Mouse (Mus musculus): ENCODE results near the gene 4933424G06Rik. TPM values are rescaled to one million over a fixed set of nuclear protein-coding genes. Genes with fewer than 3 reads are reported as not detected.

4933424G06Rik gene
- polyA plus RNA-seq, 1 experiment = not detected

GRCm38 (mm10) chr1:36786377-36786776, 76.4 kb downstream of the 4933424G06Rik start:
- Histone ChIP-seq H3K4me1 (ENCODE audit: control insufficient read depth, insufficient read depth, low read length) (0 out of 2 replicates have a peak, but pooled peaks cover 3% of the 10 kb centered on the region), H3K27ac (ENCODE audit: insufficient read depth, low read depth, low read length) (no peak overlapping the region), H3K36me3 (ENCODE audit: control insufficient read depth, insufficient read depth, low read length) (no peaks in the 10 kb centered on the region), H3K27me3 (replicated peaks; ENCODE audit: control insufficient read depth, insufficient read depth, low read length) (no peaks in the 10 kb centered on the region), H3K4me3 (ENCODE audit: insufficient read depth, low read depth, low read length) (no peak overlapping the region)
- TF ChIP-seq CTCF (conservative IDR thresholded peaks at IDR 0.05; ENCODE audit: insufficient read depth, insufficient read length, low read depth, low read length) (0 out of 2 replicates have a peak, but pooled peaks have one; percentile 15), POLR2A (IDR thresholded peaks at IDR 0.05; ENCODE audit: low read depth, low read length) (no peak)
- DNase-seq = no peak
- WGBS = 94% methylated on average over 7 of the region's 7 CpGs

GRCm38 (mm10) chr1:36789416-36789815, 79.5 kb downstream of the 4933424G06Rik start:
- Histone ChIP-seq H3K4me3 (ENCODE audit: insufficient read depth, low read depth, low read length) (no peak overlapping the region), H3K36me3 (ENCODE audit: control insufficient read depth, insufficient read depth, low read length) (no peaks in the 10 kb centered on the region; the same call in none of the 2 replicates), H3K4me1 (ENCODE audit: control insufficient read depth, insufficient read depth, low read length) (0 out of 2 replicates have a peak, but pooled peaks cover 3% of the 10 kb centered on the region), H3K27me3 (replicated peaks; ENCODE audit: control insufficient read depth, insufficient read depth, low read length) (no peaks in the 10 kb centered on the region), H3K27ac (ENCODE audit: insufficient read depth, low read depth, low read length) (no peak overlapping the region)
- DNase-seq = no peak
- no peak for TF ChIP-seq CTCF (conservative IDR thresholded peaks at IDR 0.05; ENCODE audit: insufficient read depth, insufficient read length, low read depth, low read length)
- no peak for TF ChIP-seq POLR2A (IDR thresholded peaks at IDR 0.05; ENCODE audit: low read depth, low read length)
- 73% methylated on average over 8 of the region's 8 CpGs for WGBS

GRCm38 (mm10) chr1:36796711-36797110, 86.8 kb downstream of the 4933424G06Rik start:
- 77% methylated on average over 7 of the region's 7 CpGs for WGBS
- H3K4me3 ChIP-seq (ENCODE audit: insufficient read depth, low read depth, low read length) = no peak overlapping the region
- DNase-seq = no peak
- H3K27me3 ChIP-seq (replicated peaks; ENCODE audit: control insufficient read depth, insufficient read depth, low read length) = no peaks in the 10 kb centered on the region
- H3K27ac ChIP-seq (ENCODE audit: insufficient read depth, low read depth, low read length) = no peak overlapping the region
- TF ChIP-seq POLR2A (IDR thresholded peaks at IDR 0.05; ENCODE audit: low read depth, low read length) (no peak), CTCF (conservative IDR thresholded peaks at IDR 0.05; ENCODE audit: insufficient read depth, insufficient read length, low read depth, low read length) (no peak)
- no peaks in the 10 kb centered on the region for H3K4me1 ChIP-seq (ENCODE audit: control insufficient read depth, insufficient read depth, low read length)
- H3K36me3 ChIP-seq (ENCODE audit: control insufficient read depth, insufficient read depth, low read length) = peaks cover under 1% of the 10 kb centered on the region

- WGBS = 62% methylated on average over 10 of the region's 10 CpGs
- no peak overlapping the region for H3K27ac ChIP-seq (ENCODE audit: insufficient read depth, low read depth, low read length)
- no peak overlapping the region for H3K4me3 ChIP-seq (ENCODE audit: insufficient read depth, low read depth, low read length)
- peaks cover 2% of the 10 kb centered on the region for H3K36me3 ChIP-seq (ENCODE audit: control insufficient read depth, insufficient read depth, low read length)
- DNase-seq = no peak
- TF ChIP-seq POLR2A (IDR thresholded peaks at IDR 0.05; ENCODE audit: low read depth, low read length) = no peak
- no peak for TF ChIP-seq CTCF (conservative IDR thresholded peaks at IDR 0.05; ENCODE audit: insufficient read depth, insufficient read length, low read depth, low read length)
- no peaks in the 10 kb centered on the region for H3K4me1 ChIP-seq (ENCODE audit: control insufficient read depth, insufficient read depth, low read length)
- no peaks in the 10 kb centered on the region for H3K27me3 ChIP-seq (replicated peaks; ENCODE audit: control insufficient read depth, insufficient read depth, low read length)
Observed at GRCm38 (mm10) chr1:36797481-36797880, 87.5 kb downstream of the 4933424G06Rik start.

- TF ChIP-seq POLR2A (IDR thresholded peaks at IDR 0.05; ENCODE audit: low read depth, low read length) (no peak), CTCF (conservative IDR thresholded peaks at IDR 0.05; ENCODE audit: insufficient read depth, insufficient read length, low read depth, low read length) (no peak)
- Histone ChIP-seq H3K27me3 (replicated peaks; ENCODE audit: control insufficient read depth, insufficient read depth, low read length) (no peaks in the 10 kb centered on the region), H3K4me3 (ENCODE audit: insufficient read depth, low read depth, low read length) (no peak overlapping the region), H3K27ac (ENCODE audit: insufficient read depth, low read depth, low read length) (no peak overlapping the region), H3K4me1 (ENCODE audit: control insufficient read depth, insufficient read depth, low read length) (no peaks in the 10 kb centered on the region), H3K36me3 (ENCODE audit: control insufficient read depth, insufficient read depth, low read length) (peaks cover 2% of the 10 kb centered on the region)
- 71% methylated on average over 3 of the region's 3 CpGs for WGBS
- no peak for DNase-seq
Observed at GRCm38 (mm10) chr1:36800379-36801011, 90.5 kb downstream of the 4933424G06Rik start.

GRCm38 (mm10) chr1:36804259-36804658, 94.3 kb downstream of the 4933424G06Rik start:
- H3K4me1 ChIP-seq (ENCODE audit: control insufficient read depth, insufficient read depth, low read length) = no peaks in the 10 kb centered on the region
- no peak overlapping the region for H3K4me3 ChIP-seq (ENCODE audit: insufficient read depth, low read depth, low read length)
- TF ChIP-seq POLR2A (IDR thresholded peaks at IDR 0.05; ENCODE audit: low read depth, low read length) = no peak
- no peak for TF ChIP-seq CTCF (conservative IDR thresholded peaks at IDR 0.05; ENCODE audit: insufficient read depth, insufficient read length, low read depth, low read length)
- H3K27ac ChIP-seq (ENCODE audit: insufficient read depth, low read depth, low read length) = no peak overlapping the region
- H3K27me3 ChIP-seq (replicated peaks; ENCODE audit: control insufficient read depth, insufficient read depth, low read length) = no peaks in the 10 kb centered on the region
- WGBS = 69% methylated on average over 9 of the region's 9 CpGs
- H3K36me3 ChIP-seq (ENCODE audit: control insufficient read depth, insufficient read depth, low read length) = peaks cover 3% of the 10 kb centered on the region
- no peak for DNase-seq

- H3K27ac ChIP-seq (ENCODE audit: insufficient read depth, low read depth, low read length) = no peak overlapping the region
- H3K27me3 ChIP-seq (replicated peaks; ENCODE audit: control insufficient read depth, insufficient read depth, low read length) = no peaks in the 10 kb centered on the region
- TF ChIP-seq POLR2A (IDR thresholded peaks at IDR 0.05; ENCODE audit: low read depth, low read length) (no peak), CTCF (conservative IDR thresholded peaks at IDR 0.05; ENCODE audit: insufficient read depth, insufficient read length, low read depth, low read length) (no peak)
- no peak overlapping the region for H3K4me3 ChIP-seq (ENCODE audit: insufficient read depth, low read depth, low read length)
- H3K4me1 ChIP-seq (ENCODE audit: control insufficient read depth, insufficient read depth, low read length) = no peaks in the 10 kb centered on the region
- H3K36me3 ChIP-seq (ENCODE audit: control insufficient read depth, insufficient read depth, low read length) = peaks cover 3% of the 10 kb centered on the region
- 94% methylated on average over 4 of the region's 4 CpGs for WGBS
- DNase-seq = no peak
Observed at GRCm38 (mm10) chr1:36804833-36805232, 94.9 kb downstream of the 4933424G06Rik start.
